Mouse (Mus musculus): Measurements from ENCODE around the gene Zc3h18. TPM values are rescaled to one million over a fixed set of nuclear protein-coding genes. Genes with fewer than 3 reads are reported as not detected.
A peak's percentile ranks its signal among the peaks of the same experiment; 100 is the strongest.

Gene Zc3h18
- polyA plus RNA-seq, 1 experiment from 2014 or later: 59.2 TPM

DNA sequence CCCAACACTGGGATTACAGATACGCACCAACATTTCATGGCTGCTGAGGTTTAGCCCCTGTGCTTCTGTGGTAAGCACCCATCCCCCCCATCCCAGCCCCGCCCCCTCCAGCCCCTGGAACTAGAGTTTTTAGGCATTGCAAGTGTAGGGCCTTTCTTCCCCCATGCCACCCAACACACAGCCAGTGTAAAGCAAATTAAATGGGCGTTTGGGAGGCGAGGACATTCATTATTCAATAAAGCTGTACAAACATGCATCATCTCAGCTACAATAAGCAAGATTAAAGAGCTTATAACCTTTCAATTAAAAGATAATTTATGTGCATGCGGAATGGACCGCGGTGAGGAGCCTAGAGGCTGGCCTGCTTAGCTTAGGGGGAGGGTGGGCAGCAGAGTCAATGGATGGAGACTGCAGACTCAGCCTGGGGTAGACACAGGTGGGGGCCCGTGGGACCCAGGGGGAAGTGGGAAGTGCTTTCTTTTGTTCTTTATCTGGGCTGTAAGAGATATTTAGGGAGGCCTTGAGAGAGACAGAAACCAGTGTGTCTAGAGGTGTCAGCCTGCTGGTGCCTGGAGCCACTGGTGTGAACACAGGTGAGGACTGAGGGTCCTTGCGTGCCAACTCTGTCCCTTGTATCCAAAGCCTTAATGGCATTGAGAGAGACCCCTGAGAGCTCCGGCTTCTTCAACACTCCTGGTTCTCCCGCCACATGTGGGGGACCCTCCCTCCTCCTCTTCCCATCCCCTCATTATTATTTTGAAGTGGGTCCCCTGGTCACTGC, 25.9 kb upstream of the Zc3h18 start:
- Histone ChIP-seq H3K4me2 (replicated peaks) (no peak overlapping the region), H3K4me3 (no peak overlapping the region), H3K9me3 (no peaks in the 10 kb centered on the region), H3K36me3 (no peaks in the 10 kb centered on the region), H3K27me3 (peaks cover 16% of the 10 kb centered on the region; the same call in 1 of the 2 replicates), H3K9ac (no peak overlapping the region), H3K4me1 (no peaks in the 10 kb centered on the region), H3K27ac (no peak overlapping the region)
- WGBS: 34% methylated on average over 11 of the region's 11 CpGs
- no peak for ATAC-seq (ENCODE audit: low FRiP score, low read depth)

DNA sequence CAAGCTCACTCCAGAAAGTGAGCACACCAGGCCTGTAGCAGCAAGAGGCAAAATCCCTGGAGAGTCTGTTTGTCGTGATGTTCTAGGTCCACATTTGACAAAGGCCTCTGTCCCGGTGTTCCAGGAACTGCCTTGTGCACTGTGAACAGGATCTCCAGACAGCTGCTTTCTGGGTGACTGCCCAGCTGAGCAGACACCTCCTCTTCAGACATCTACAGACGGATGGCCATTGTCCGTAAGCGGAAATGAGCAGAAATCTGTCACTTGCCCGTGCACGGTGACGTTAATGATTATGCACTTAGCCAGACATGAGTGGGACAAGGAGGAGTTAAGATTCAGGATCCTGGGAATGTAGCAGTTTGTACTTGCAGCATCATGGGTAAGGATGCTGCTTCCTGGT, 22.3 kb upstream of the Zc3h18 start:
- no peaks in the 10 kb centered on the region for H3K36me3 ChIP-seq
- WGBS: 92% methylated on average over 8 of the region's 8 CpGs
- peak overlapping the region; percentile 73; the same call in 1 of the 2 replicates for H3K27ac ChIP-seq
- no peak overlapping the region for H3K9ac ChIP-seq
- no peak overlapping the region for H3K4me2 ChIP-seq (replicated peaks)
- no peak for ATAC-seq (ENCODE audit: low FRiP score, low read depth)
- no peak overlapping the region for H3K4me3 ChIP-seq
- H3K9me3 ChIP-seq: no peaks in the 10 kb centered on the region
- peaks cover 35% of the 10 kb centered on the region for H3K27me3 ChIP-seq
- no peaks in the 10 kb centered on the region for H3K4me1 ChIP-seq

DNA sequence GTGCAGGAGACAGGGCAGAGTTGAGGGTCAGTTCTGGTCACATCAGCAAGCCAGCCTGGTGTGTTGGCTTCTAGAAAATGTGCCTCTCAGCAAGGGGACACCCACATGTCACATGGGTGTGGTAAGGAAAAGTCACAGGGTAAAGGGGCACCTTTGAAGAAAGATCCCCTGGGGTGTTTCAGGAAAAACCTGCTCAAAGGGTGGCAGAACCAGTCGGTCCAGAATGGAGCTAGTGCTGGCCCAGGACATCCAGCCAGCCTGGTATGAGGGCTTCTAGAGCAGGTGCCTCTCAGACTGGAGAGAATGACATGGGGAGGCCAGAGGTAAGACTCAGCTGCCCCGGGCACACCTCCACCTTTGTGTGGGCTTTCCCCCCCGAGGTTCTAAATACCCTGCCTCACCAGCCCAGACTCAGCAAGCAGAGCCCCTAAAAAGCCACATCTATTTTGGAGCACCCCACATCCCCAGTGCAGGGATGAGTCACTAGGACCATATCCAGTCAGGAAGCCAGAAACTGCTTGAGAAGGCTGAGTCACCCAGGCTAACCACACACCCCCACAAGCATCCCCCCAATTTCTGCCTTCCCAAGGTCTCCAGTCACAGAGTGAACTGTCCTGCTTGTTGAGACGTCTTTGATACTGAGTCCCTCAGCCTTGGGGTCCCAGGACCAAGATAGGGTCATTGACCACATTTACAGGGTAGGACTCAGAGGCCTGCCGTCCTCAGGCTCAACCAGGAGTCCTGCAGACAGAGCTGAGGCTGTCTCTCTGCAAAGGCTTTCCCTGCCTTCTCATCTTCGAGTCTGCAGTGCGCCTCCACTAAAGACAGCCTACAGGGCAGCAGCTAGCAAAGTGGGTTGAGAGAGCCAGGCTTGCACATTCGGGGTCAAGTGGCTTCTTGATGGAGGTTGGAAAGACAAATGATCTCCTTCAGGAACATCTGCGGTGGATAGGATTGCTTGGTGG, 20.5 kb upstream of the Zc3h18 start:
- no peaks in the 10 kb centered on the region for H3K4me1 ChIP-seq
- no peaks in the 10 kb centered on the region for H3K36me3 ChIP-seq
- ATAC-seq (ENCODE audit: low FRiP score, low read depth): no peak
- no peak overlapping the region for H3K4me3 ChIP-seq
- peaks cover 29% of the 10 kb centered on the region for H3K27me3 ChIP-seq
- H3K9me3 ChIP-seq: no peaks in the 10 kb centered on the region
- WGBS: 69% methylated on average over 9 of the region's 9 CpGs
- H3K4me2 ChIP-seq (replicated peaks): no peak overlapping the region
- no peak overlapping the region for H3K27ac ChIP-seq
- H3K9ac ChIP-seq: no peak overlapping the region

DNA sequence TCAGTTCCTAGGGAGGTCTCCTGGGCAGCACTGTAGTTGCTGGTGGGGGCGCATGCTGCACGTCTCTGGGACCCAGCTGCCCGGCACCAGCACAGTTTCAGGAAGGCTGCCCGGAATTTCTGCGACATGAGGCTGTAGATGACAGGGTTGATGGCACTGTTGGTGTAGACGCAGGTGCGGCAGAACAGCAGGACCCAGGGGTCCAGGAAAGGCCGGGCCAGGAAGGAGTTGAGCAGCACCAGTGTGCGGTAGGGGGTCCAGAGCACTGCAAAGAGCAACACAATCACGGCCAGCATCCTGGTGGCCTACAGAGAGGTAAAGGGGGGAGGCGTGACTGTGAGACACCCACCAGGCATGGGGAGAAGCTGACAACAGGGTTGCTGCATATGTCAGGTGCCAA, 19.2 kb upstream of the Zc3h18 start:
- H3K36me3 ChIP-seq: no peaks in the 10 kb centered on the region
- no peak overlapping the region for H3K4me3 ChIP-seq
- 54% methylated on average over 11 of the region's 11 CpGs for WGBS
- ATAC-seq (ENCODE audit: low FRiP score, low read depth): no peak
- no peaks in the 10 kb centered on the region for H3K9me3 ChIP-seq
- peaks cover 25% of the 10 kb centered on the region for H3K27me3 ChIP-seq
- no peak overlapping the region for H3K27ac ChIP-seq
- H3K4me2 ChIP-seq (replicated peaks): no peak overlapping the region
- peak overlapping the region; percentile 13; the same call in 1 of the 2 replicates for H3K9ac ChIP-seq
- H3K4me1 ChIP-seq: peaks cover 7% of the 10 kb centered on the region

DNA sequence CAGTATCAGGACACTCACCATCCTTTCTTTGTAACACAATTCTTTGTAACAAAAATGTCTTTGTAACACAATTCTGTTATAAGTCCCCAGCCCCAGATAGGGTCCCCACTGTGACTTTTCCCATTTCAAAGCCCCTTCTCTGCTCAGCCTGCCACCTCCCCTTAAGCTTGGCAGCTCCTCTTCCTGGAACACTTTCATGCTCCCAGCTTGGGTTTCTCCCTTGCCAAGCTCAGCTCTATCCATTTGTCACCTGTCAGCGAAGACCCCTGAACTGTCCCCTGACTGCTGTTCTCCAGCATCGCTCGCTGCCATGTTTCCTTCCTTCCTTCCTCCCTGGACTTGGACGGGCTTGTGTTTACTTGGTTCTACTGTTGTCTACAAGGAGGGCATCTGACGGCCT, 18.8 kb upstream of the Zc3h18 start:
- no peak overlapping the region for H3K4me3 ChIP-seq
- no peaks in the 10 kb centered on the region for H3K9me3 ChIP-seq
- H3K9ac ChIP-seq: no peak overlapping the region
- H3K27me3 ChIP-seq: peaks cover 25% of the 10 kb centered on the region
- ATAC-seq (ENCODE audit: low FRiP score, low read depth): no peak
- WGBS: 72% methylated on average over 5 of the region's 5 CpGs
- H3K4me2 ChIP-seq (replicated peaks): no peak overlapping the region
- peaks cover 11% of the 10 kb centered on the region for H3K4me1 ChIP-seq
- no peaks in the 10 kb centered on the region for H3K36me3 ChIP-seq
- H3K27ac ChIP-seq: no peak overlapping the region

DNA sequence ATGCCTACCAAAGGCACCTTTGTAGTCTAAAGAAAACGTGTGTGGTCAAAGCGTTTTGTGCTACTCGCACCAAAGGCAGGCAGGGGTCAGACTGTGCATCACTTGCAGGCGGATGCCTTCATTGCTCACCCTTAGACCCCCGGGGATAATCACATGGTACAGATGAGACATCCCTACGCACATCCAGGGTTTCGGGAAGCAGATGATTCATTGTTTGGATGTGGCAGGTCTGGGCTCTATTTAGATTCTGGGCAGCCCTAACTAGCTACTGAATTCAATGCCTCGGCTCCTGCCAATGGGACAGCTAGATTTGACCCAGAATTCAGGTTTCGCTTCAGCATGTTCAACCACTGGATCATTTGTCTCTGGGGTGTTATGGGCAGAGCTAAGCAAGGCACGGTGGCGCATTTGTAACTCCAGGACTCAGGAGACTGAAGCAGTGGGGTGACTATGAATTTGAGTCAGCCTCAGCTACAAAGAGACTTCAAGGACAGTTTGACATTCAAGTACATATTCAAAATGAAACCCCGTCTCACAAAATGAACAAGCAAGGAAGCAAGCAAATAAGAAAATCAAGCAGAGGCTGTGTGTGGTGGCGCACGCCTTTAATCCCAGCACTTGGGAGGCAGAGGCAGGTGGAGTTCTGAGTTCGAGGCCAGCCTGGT, 17.2 kb upstream of the Zc3h18 start:
- Histone ChIP-seq H3K27me3 (peaks cover 34% of the 10 kb centered on the region), H3K4me3 (no peak overlapping the region), H3K36me3 (no peaks in the 10 kb centered on the region), H3K9ac (no peak overlapping the region), H3K4me1 (peaks cover 11% of the 10 kb centered on the region), H3K4me2 (replicated peaks) (no peak overlapping the region), H3K9me3 (no peaks in the 10 kb centered on the region), H3K27ac (no peak overlapping the region)
- no peak for ATAC-seq (ENCODE audit: low FRiP score, low read depth)
- 78% methylated on average over 15 of the region's 15 CpGs for WGBS

- ATAC-seq (ENCODE audit: low FRiP score, low read depth): no peak
- Histone ChIP-seq H3K36me3 (no peaks in the 10 kb centered on the region), H3K4me2 (replicated peaks) (no peak within 1 kb of the TSS), H3K9me3 (no peaks in the 10 kb centered on the region), H3K27me3 (peaks cover 31% of the 10 kb centered on the region), H3K9ac (no peak within 1 kb of the TSS), H3K4me1 (peaks cover 11% of the 10 kb centered on the region), H3K27ac (no peak within 1 kb of the TSS), H3K4me3 (no peak within 1 kb of the TSS)
- WGBS: 74% methylated on average over 7 of the region's 7 CpGs
Observed at GRCm38 (mm10) chr8:122360696-122361416, 15.6 kb upstream of the Zc3h18 start, which contains the start of gene Trhr2. Trhr2 (minus strand) TSS chr8:122360746.

GRCm38 (mm10) chr8:122362271-122362670, 14.1 kb upstream of the Zc3h18 start:
- Histone ChIP-seq H3K27ac (no peak overlapping the region), H3K4me3 (no peak overlapping the region), H3K27me3 (peaks cover 22% of the 10 kb centered on the region), H3K9me3 (no peaks in the 10 kb centered on the region), H3K36me3 (no peaks in the 10 kb centered on the region), H3K4me1 (peaks cover 11% of the 10 kb centered on the region), H3K9ac (no peak overlapping the region), H3K4me2 (replicated peaks) (peak overlapping the region; percentile 21; the same call in 1 of the 2 replicates)
- peak; percentile 75 for ATAC-seq (ENCODE audit: low FRiP score, low read depth)
- WGBS: 19% methylated on average over 5 of the region's 5 CpGs

DNA sequence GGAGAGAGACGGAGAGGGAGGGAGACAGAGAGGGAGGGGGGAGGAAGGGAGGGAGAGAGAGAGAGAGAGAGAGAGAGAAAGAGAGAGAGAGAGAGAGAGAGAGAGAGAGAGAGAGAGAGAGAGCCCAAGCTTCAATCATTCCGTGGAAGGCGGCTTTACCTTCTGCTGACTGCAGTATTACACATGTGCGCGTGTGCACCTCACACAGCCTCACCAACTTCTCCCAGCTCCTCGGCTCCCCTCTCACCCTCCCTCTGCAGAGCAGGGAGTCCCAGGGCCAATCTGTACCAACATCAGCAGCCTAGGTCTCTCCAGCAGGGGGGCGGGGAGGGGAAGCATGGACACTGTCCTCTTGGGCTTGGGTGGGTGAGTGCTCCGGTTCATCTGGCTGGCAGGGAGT, 13.4 kb upstream of the Zc3h18 start:
- peaks cover 17% of the 10 kb centered on the region; the same call in 1 of the 2 replicates for H3K27me3 ChIP-seq
- H3K36me3 ChIP-seq: no peaks in the 10 kb centered on the region
- ATAC-seq (ENCODE audit: low FRiP score, low read depth): no peak
- no peaks in the 10 kb centered on the region for H3K9me3 ChIP-seq
- no peak overlapping the region for H3K4me3 ChIP-seq
- H3K4me2 ChIP-seq (replicated peaks): no peak overlapping the region
- WGBS: 38% methylated on average over 8 of the region's 8 CpGs
- H3K27ac ChIP-seq: no peak overlapping the region
- peaks cover 11% of the 10 kb centered on the region for H3K4me1 ChIP-seq
- H3K9ac ChIP-seq: peak overlapping the region; percentile 14; the same call in 1 of the 2 replicates

DNA sequence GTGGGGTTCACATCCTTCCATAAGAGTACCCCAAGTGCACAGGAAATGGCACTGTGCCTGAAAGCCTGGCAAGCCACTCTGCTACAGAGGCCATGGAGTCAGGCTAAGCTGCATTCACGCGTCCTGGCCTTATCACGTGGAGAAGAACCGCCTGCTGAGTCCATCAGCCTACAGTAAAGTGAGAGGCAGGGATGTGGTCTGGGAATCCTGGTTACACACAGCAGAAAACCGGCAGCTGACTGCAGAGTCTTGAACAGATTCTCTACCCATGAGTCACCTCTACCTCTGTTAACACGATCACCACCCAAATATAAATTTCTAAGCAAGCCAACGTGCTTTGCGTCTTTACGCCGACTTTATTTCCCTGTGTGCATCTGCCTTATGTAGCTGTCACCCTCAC, 7.9 kb upstream of the Zc3h18 start:
- Histone ChIP-seq H3K9me3 (no peaks in the 10 kb centered on the region), H3K27me3 (peaks cover 5% of the 10 kb centered on the region; the same call in 1 of the 2 replicates), H3K4me2 (replicated peaks) (no peak overlapping the region), H3K9ac (no peak overlapping the region), H3K4me1 (peaks cover 9% of the 10 kb centered on the region; the same call in 1 of the 2 replicates), H3K36me3 (no peaks in the 10 kb centered on the region), H3K27ac (no peak overlapping the region), H3K4me3 (no peak overlapping the region)
- 76% methylated on average over 10 of the region's 10 CpGs for WGBS
- no peak for ATAC-seq (ENCODE audit: low FRiP score, low read depth)

- no peaks in the 10 kb centered on the region for H3K36me3 ChIP-seq
- H3K4me3 ChIP-seq: no peak overlapping the region
- no peak overlapping the region; the same call in 1 of the 2 replicates for H3K27ac ChIP-seq
- peaks cover 9% of the 10 kb centered on the region; the same call in 1 of the 2 replicates for H3K4me1 ChIP-seq
- no peak overlapping the region for H3K9ac ChIP-seq
- no peaks in the 10 kb centered on the region for H3K9me3 ChIP-seq
- ATAC-seq (ENCODE audit: low FRiP score, low read depth): 0 out of 2 replicates have a peak, but pooled peaks have one; percentile 24
- WGBS: 13% methylated on average over 9 of the region's 9 CpGs
- no peak overlapping the region for H3K4me2 ChIP-seq (replicated peaks)
- no peaks in the 10 kb centered on the region for H3K27me3 ChIP-seq
Observed at GRCm38 (mm10) chr8:122369665-122370064, 6.7 kb upstream of the Zc3h18 start.
